In the genomic region with DNA sequence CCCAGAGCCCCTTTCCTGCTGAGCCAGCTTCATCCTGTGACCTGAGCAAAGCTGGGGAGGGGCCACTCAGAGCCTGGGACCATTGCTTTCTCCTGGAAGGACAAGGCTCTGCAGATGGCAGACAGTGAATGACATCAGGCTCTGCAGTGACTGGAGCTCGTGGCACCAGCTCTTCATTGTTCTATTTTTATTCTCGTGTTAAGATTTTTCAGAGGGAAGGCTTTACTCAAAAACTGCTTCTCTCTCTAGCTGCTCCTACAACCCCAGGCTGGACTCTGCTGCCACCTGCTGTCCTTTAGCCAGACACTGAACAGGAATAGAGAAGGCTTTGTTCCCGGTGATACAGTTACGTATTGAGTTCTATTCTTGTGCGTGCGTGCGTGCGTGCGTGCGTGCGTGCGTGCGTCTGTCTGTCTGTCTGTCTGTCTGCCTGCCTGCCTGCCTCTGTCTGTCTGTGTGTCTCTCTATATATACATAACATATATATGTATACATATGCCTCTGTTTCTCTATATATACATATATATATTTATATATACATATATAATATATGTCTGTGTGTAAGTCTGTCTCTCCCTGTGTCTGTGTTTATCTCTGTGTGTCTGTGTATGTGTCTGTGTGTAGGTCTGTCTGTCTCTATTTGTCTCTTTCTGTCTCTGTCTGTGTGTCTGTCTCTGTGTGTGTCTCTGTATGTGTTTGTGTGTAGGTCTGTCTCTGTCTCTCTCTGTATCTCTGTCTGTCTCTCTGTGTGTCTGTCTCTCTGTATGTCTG, we compare ENCODE assay signal across 8 mouse cellular contexts. TPM values are rescaled to one million over a fixed set of nuclear protein-coding genes. Genes with fewer than 3 reads are reported as not detected.
DNase-seq lines count a peak whose midpoint lies in the region; ATAC-seq lines count a peak whose summit lies in the region.

No protein-coding gene starts in this region.

- peak overlapping the region; percentile 5; the same call in 1 of the 2 replicates for H3K4me3 ChIP-seq in embryonic facial prominence, embryonic 13.5 days
- H3K4me3 ChIP-seq in limb, embryonic 12.5 days (replicated peaks) = no peak overlapping the region
- peak overlapping the region; percentile 9; the same call in 1 of the 2 replicates for H3K4me3 ChIP-seq in midbrain, embryonic 14.5 days (replicated peaks; ENCODE audit: low read depth, low read length)

- WGBS in embryonic facial prominence, embryonic 13.5 days = 4% methylated on average over 13 of the region's 13 CpGs
- WGBS in limb, embryonic 12.5 days = 25% methylated on average over 13 of the region's 13 CpGs
- WGBS in midbrain, embryonic 14.5 days = 3% methylated on average over 13 of the region's 13 CpGs

- DNase-seq in 3T3-L1 (ENCODE audit: low read depth, low spot score) = peak; percentile 97
- peak; percentile 80 to 88 for DNase-seq in adrenal gland, postnatal 36 days
- DNase-seq in heart, adult 8-10 months (ENCODE audit: low spot score) = peak; percentile 85
- peak; percentile 62 to 82 for DNase-seq in kidney, adult 8-10 months
- peak; percentile 94 for DNase-seq in midbrain, embryonic 14.5 days
- peak; percentile 40 to 74 for DNase-seq in spleen, adult 18-20 months

- no peaks in the 10 kb centered on the region for H3K9me3 ChIP-seq in embryonic facial prominence, embryonic 13.5 days
- H3K9me3 ChIP-seq in limb, embryonic 12.5 days = no peaks in the 10 kb centered on the region
- no peaks in the 10 kb centered on the region for H3K9me3 ChIP-seq in midbrain, embryonic 14.5 days (ENCODE audit: control insufficient read depth, low read length)

- peak overlapping the region; percentile 70 for H3K9ac ChIP-seq in embryonic facial prominence, embryonic 13.5 days
- 0 out of 2 replicates have a peak overlapping the region, but pooled peaks have one; percentile 27 for H3K9ac ChIP-seq in limb, embryonic 12.5 days (replicated peaks)
- H3K9ac ChIP-seq in midbrain, embryonic 14.5 days (replicated peaks; ENCODE audit: low read length) = peak overlapping the region; percentile 59

- peak overlapping the region; percentile 71 for H3K27ac ChIP-seq in embryonic facial prominence, embryonic 13.5 days
- H3K27ac ChIP-seq in limb, embryonic 12.5 days = 0 out of 2 replicates have a peak overlapping the region, but pooled peaks have one; percentile 41
- H3K27ac ChIP-seq in midbrain, embryonic 14.5 days (replicated peaks; ENCODE audit: low read depth, low read length) = peak overlapping the region; percentile 83

- ATAC-seq in embryonic facial prominence, embryonic 13.5 days (ENCODE audit: insufficient number of reproducible peaks, insufficient read depth, low FRiP score, low TSS enrichment, low read depth) = peak; percentile 88
- peak; percentile 89 for ATAC-seq in limb, embryonic 12.5 days (ENCODE audit: insufficient number of reproducible peaks, insufficient read depth, low FRiP score, low TSS enrichment, low read depth)
- ATAC-seq in midbrain, embryonic 14.5 days (ENCODE audit: low FRiP score, low TSS enrichment) = peak; percentile 95

- H3K27me3 ChIP-seq in embryonic facial prominence, embryonic 13.5 days = no peaks in the 10 kb centered on the region
- no peaks in the 10 kb centered on the region for H3K27me3 ChIP-seq in limb, embryonic 12.5 days
- no peaks in the 10 kb centered on the region for H3K27me3 ChIP-seq in midbrain, embryonic 14.5 days (ENCODE audit: control insufficient read depth, insufficient read depth, low read length)

- no peaks in the 10 kb centered on the region for H3K36me3 ChIP-seq in embryonic facial prominence, embryonic 13.5 days
- H3K36me3 ChIP-seq in limb, embryonic 12.5 days = no peaks in the 10 kb centered on the region
- H3K36me3 ChIP-seq in midbrain, embryonic 14.5 days (ENCODE audit: control insufficient read depth, insufficient read depth, low read length) = no peaks in the 10 kb centered on the region

- H3K4me2 ChIP-seq in embryonic facial prominence, embryonic 13.5 days = peak overlapping the region; percentile 53
- peak overlapping the region; percentile 46 for H3K4me2 ChIP-seq in limb, embryonic 12.5 days
- H3K4me2 ChIP-seq in midbrain, embryonic 14.5 days (ENCODE audit: low read length) = peak overlapping the region; percentile 48

- peaks cover 7% of the 10 kb centered on the region; the same call in 1 of the 2 replicates for H3K4me1 ChIP-seq in embryonic facial prominence, embryonic 13.5 days
- peaks cover 4% of the 10 kb centered on the region for H3K4me1 ChIP-seq in limb, embryonic 12.5 days (replicated peaks)
- peaks cover 6% of the 10 kb centered on the region; the same call in 1 of the 2 replicates for H3K4me1 ChIP-seq in midbrain, embryonic 14.5 days (ENCODE audit: control insufficient read depth, insufficient read depth, low read length)

RNA-seq across cellular contexts. Expression of gene Fam72a, which starts 27.5 kb away (rescaled TPM):
- 1 to 10 TPM; 1.1 to 1.3 TPM for total RNA-seq in adrenal gland, postnatal 36 days (2021)
- 3.3 and 3.5 TPM in 2 replicates for polyA plus RNA-seq in embryonic facial prominence, embryonic 13.5 days (2015; fragmentation: Nextera tagmentation; extraction: Ambion mirVana)
- total RNA-seq in heart, adult 8-10 months (2022) = 1 to 10 TPM in 1 of 4 experiments, under 1 TPM in 3; 0.65 to 1.1 (median 0.76) TPM
- polyA plus RNA-seq in limb, embryonic 12.5 days (2016; fragmentation: Nextera tagmentation; extraction: Ambion mirVana) = 3.1 and 3.8 TPM in 2 replicates
- 1.4 and 1.8 TPM in 2 replicates for polyA plus RNA-seq in midbrain, embryonic 14.5 days (2014; fragmentation: Nextera tagmentation; extraction: Ambion mirVana)

RNA-seq across cellular contexts. Expression of gene Srgap2, which starts 28.1 kb away (rescaled TPM):
- 10 to 100 TPM; 22.9 to 24.3 TPM for total RNA-seq in adrenal gland, postnatal 36 days (2021)
- 16.6 and 20.0 TPM in 2 replicates for polyA plus RNA-seq in embryonic facial prominence, embryonic 13.5 days (2015; fragmentation: Nextera tagmentation; extraction: Ambion mirVana)
- 10 to 100 TPM; 18.0 to 24.2 (median 20.2) TPM for total RNA-seq in heart, adult 8-10 months (2022)
- 15.3 and 17.1 TPM in 2 replicates for polyA plus RNA-seq in limb, embryonic 12.5 days (2016; fragmentation: Nextera tagmentation; extraction: Ambion mirVana)
- polyA plus RNA-seq in midbrain, embryonic 14.5 days (2014; fragmentation: Nextera tagmentation; extraction: Ambion mirVana) = 28.6 and 30.8 TPM in 2 replicates

RNA-seq across cellular contexts. Expression of gene Avpr1b, which starts 43.8 kb away (rescaled TPM):
- total RNA-seq in adrenal gland, postnatal 36 days (2021) = not detected
- not detected in 2 replicates for polyA plus RNA-seq in embryonic facial prominence, embryonic 13.5 days (2015; fragmentation: Nextera tagmentation; extraction: Ambion mirVana)
- not detected for total RNA-seq in heart, adult 8-10 months (2022)
- not detected in 2 replicates for polyA plus RNA-seq in limb, embryonic 12.5 days (2016; fragmentation: Nextera tagmentation; extraction: Ambion mirVana)
- not detected in 2 replicates for polyA plus RNA-seq in midbrain, embryonic 14.5 days (2014; fragmentation: Nextera tagmentation; extraction: Ambion mirVana)
